ENCODE assay signal across 19 mouse cellular contexts in the genomic region with DNA sequence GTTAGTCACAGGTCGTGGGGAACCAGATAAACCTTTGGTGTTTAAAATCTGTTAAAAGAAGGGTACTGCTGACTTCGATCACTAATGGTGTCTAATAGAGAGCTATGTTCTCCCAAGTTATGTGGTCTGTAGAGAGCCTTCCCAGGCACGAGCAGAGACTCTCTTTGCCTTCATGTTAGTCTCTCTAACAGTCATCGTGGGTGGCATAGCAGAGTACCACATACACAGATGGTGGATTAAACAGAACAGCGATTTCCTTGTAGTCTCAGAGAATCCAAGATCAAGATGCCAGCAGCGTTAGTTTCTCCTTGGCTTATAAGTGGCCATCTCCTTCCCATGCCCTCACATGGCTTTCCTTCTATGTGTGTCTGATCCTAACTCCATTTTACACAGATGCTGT.
"Had no signal": no experiment of that assay in that cellular context is flagged by ENCODE, and none has a peak within 500 bp of the region (broad histone marks: within the 10 kb centered on the region; RNA-seq: fewer than 3 reads in every experiment).

No protein-coding gene starts in this region.

- ATAC-seq: inflammation-experienced regulatory T-cells, adult 6 months; intestine, embryonic 15.5 days; intestine, embryonic 16.5 days; intestine, postnatal 0 days had no signal

- DNase-seq: heart, postnatal 10 days; heart, postnatal 14 days; heart, postnatal 36 days; heart, postnatal 4 days; kidney, adult 11 months; kidney, adult 18-20 months; kidney, adult 2 months; kidney, adult 8-10 months; kidney, adult 9 months; kidney, postnatal 10 days; kidney, postnatal 14 days; kidney, postnatal 25 days; kidney, postnatal 36 days; kidney, postnatal 4 days; layer of hippocampus, adult 9-11 months had no signal
